ENCODE assay signal across 21 mouse cellular contexts in genomic region chr11:36194348-36194747, GRCm38 (mm10).
DNase-seq lines count a peak whose midpoint lies in the region; ATAC-seq lines count a peak whose summit lies in the region.
"Had no signal": no experiment of that assay in that cellular context is flagged by ENCODE, and none has a peak within 500 bp of the region (broad histone marks: within the 10 kb centered on the region; RNA-seq: fewer than 3 reads in every experiment).

No protein-coding gene starts in this region.

- 52% methylated on average over 2 of the region's 2 CpGs for WGBS in hindbrain, embryonic 14.5 days
- 82% methylated on average over 2 of the region's 2 CpGs for WGBS in hindbrain, embryonic 11.5 days
- 63% methylated on average over 2 of the region's 2 CpGs for WGBS in midbrain, embryonic 11.5 days
- WGBS in midbrain, embryonic 10.5 days: 72% methylated on average over 2 of the region's 2 CpGs
- 40% methylated on average over 2 of the region's 2 CpGs for WGBS in neural tube, embryonic 14.5 days
- WGBS in neural tube, embryonic 15.5 days: 51% methylated on average over 2 of the region's 2 CpGs

- H3K4me3 ChIP-seq in hindbrain, embryonic 14.5 days (replicated peaks; ENCODE audit: low read length): no peak overlapping the region
- no peak overlapping the region for H3K4me3 ChIP-seq in hindbrain, embryonic 11.5 days (ENCODE audit: low read depth, low read length)
- no peak overlapping the region for H3K4me3 ChIP-seq in midbrain, embryonic 11.5 days (ENCODE audit: low read depth, low read length)
- no peak overlapping the region for H3K4me3 ChIP-seq in midbrain, embryonic 10.5 days
- H3K4me3 ChIP-seq in neural tube, embryonic 14.5 days (ENCODE audit: low read depth, low read length): no peak overlapping the region
- H3K4me3 ChIP-seq in neural tube, embryonic 15.5 days (replicated peaks): no peak overlapping the region
- H3K4me3 ChIP-seq: embryonic facial prominence, embryonic 12.5 days; forebrain, embryonic 12.5 days; heart, embryonic 10.5 days had no signal

- H3K36me3 ChIP-seq in hindbrain, embryonic 14.5 days (replicated peaks; ENCODE audit: control insufficient read depth, insufficient read depth): no peaks in the 10 kb centered on the region
- no peaks in the 10 kb centered on the region for H3K36me3 ChIP-seq in hindbrain, embryonic 11.5 days (ENCODE audit: control insufficient read depth, insufficient read depth, low read length)
- H3K36me3 ChIP-seq in midbrain, embryonic 11.5 days (ENCODE audit: control insufficient read depth, insufficient read depth, low read length): no peaks in the 10 kb centered on the region
- no peaks in the 10 kb centered on the region for H3K36me3 ChIP-seq in midbrain, embryonic 10.5 days
- no peaks in the 10 kb centered on the region for H3K36me3 ChIP-seq in neural tube, embryonic 14.5 days (ENCODE audit: control insufficient read depth, insufficient read depth, low read length)
- no peaks in the 10 kb centered on the region for H3K36me3 ChIP-seq in neural tube, embryonic 15.5 days
- H3K36me3 ChIP-seq: embryonic facial prominence, embryonic 12.5 days; forebrain, embryonic 12.5 days; heart, embryonic 10.5 days had no signal

- H3K4me1 ChIP-seq in hindbrain, embryonic 14.5 days (replicated peaks; ENCODE audit: control insufficient read depth, insufficient read depth, low read length): no peaks in the 10 kb centered on the region; the same call in none of the 2 replicates
- no peaks in the 10 kb centered on the region for H3K4me1 ChIP-seq in hindbrain, embryonic 11.5 days (replicated peaks; ENCODE audit: control insufficient read depth, insufficient read depth, low read length)
- no peaks in the 10 kb centered on the region for H3K4me1 ChIP-seq in midbrain, embryonic 11.5 days (ENCODE audit: control insufficient read depth, insufficient read depth, low read length)
- no peaks in the 10 kb centered on the region for H3K4me1 ChIP-seq in midbrain, embryonic 10.5 days
- no peaks in the 10 kb centered on the region for H3K4me1 ChIP-seq in neural tube, embryonic 14.5 days (ENCODE audit: control insufficient read depth, insufficient read depth, low read length)
- peaks cover 4% of the 10 kb centered on the region; the same call in 1 of the 2 replicates for H3K4me1 ChIP-seq in neural tube, embryonic 15.5 days
- H3K4me1 ChIP-seq: embryonic facial prominence, embryonic 12.5 days; forebrain, embryonic 12.5 days; heart, embryonic 10.5 days had no signal

- no peaks in the 10 kb centered on the region for H3K9me3 ChIP-seq in hindbrain, embryonic 14.5 days (ENCODE audit: control insufficient read depth, low read length)
- H3K9me3 ChIP-seq in hindbrain, embryonic 11.5 days (ENCODE audit: control insufficient read depth, low read length): no peaks in the 10 kb centered on the region
- no peaks in the 10 kb centered on the region for H3K9me3 ChIP-seq in midbrain, embryonic 11.5 days (ENCODE audit: control insufficient read depth, low read length)
- H3K9me3 ChIP-seq in midbrain, embryonic 10.5 days (replicated peaks): 0 out of 2 replicates have a peak, but pooled peaks cover 2% of the 10 kb centered on the region
- H3K9me3 ChIP-seq in neural tube, embryonic 14.5 days (ENCODE audit: control insufficient read depth, low read length): no peaks in the 10 kb centered on the region
- H3K9me3 ChIP-seq in neural tube, embryonic 15.5 days (replicated peaks): no peaks in the 10 kb centered on the region
- H3K9me3 ChIP-seq: embryonic facial prominence, embryonic 12.5 days; heart, embryonic 10.5 days had no signal

- H3K4me2 ChIP-seq in hindbrain, embryonic 14.5 days (replicated peaks): no peak overlapping the region
- no peak overlapping the region for H3K4me2 ChIP-seq in hindbrain, embryonic 11.5 days (replicated peaks; ENCODE audit: low read depth, low read length)
- no peak overlapping the region for H3K4me2 ChIP-seq in midbrain, embryonic 11.5 days
- H3K4me2 ChIP-seq in neural tube, embryonic 14.5 days (ENCODE audit: low read depth, low read length): no peak overlapping the region
- H3K4me2 ChIP-seq in neural tube, embryonic 15.5 days: no peak overlapping the region
- H3K4me2 ChIP-seq: embryonic facial prominence, embryonic 12.5 days; forebrain, embryonic 12.5 days had no signal

- H3K9ac ChIP-seq in hindbrain, embryonic 14.5 days: no peak overlapping the region
- no peak overlapping the region for H3K9ac ChIP-seq in hindbrain, embryonic 11.5 days (ENCODE audit: low read depth, low read length)
- no peak overlapping the region for H3K9ac ChIP-seq in midbrain, embryonic 11.5 days (ENCODE audit: low read length)
- no peak overlapping the region for H3K9ac ChIP-seq in neural tube, embryonic 14.5 days (replicated peaks; ENCODE audit: low read depth, low read length)
- no peak overlapping the region for H3K9ac ChIP-seq in neural tube, embryonic 15.5 days (replicated peaks)
- H3K9ac ChIP-seq: embryonic facial prominence, embryonic 12.5 days; forebrain, embryonic 12.5 days; forebrain, postnatal 0 days had no signal

- H3K27me3 ChIP-seq in hindbrain, embryonic 14.5 days (ENCODE audit: control insufficient read depth, insufficient read depth, low read length): no peaks in the 10 kb centered on the region
- H3K27me3 ChIP-seq in hindbrain, embryonic 11.5 days (ENCODE audit: control insufficient read depth, insufficient read depth, low read length): no peaks in the 10 kb centered on the region
- no peaks in the 10 kb centered on the region for H3K27me3 ChIP-seq in midbrain, embryonic 11.5 days (ENCODE audit: control insufficient read depth, insufficient read depth, low read length)
- H3K27me3 ChIP-seq in midbrain, embryonic 10.5 days (ENCODE audit: low read depth, poor library complexity, severe bottlenecking): no peaks in the 10 kb centered on the region
- H3K27me3 ChIP-seq in neural tube, embryonic 14.5 days (ENCODE audit: control insufficient read depth, insufficient read depth, low read length): no peaks in the 10 kb centered on the region
- no peaks in the 10 kb centered on the region for H3K27me3 ChIP-seq in neural tube, embryonic 15.5 days (replicated peaks)
- H3K27me3 ChIP-seq: CH12.LX; embryonic facial prominence, embryonic 12.5 days; forebrain, embryonic 12.5 days had no signal

- ATAC-seq in hindbrain, embryonic 14.5 days (ENCODE audit: low FRiP score): peak; percentile 66; the same call in 1 of the 2 replicates
- no peak for ATAC-seq in hindbrain, embryonic 11.5 days (ENCODE audit: low FRiP score)
- no peak for ATAC-seq in midbrain, embryonic 11.5 days (ENCODE audit: low FRiP score)
- peak; percentile 65; the same call in 1 of the 2 replicates for ATAC-seq in neural tube, embryonic 14.5 days (ENCODE audit: low read depth)
- ATAC-seq in neural tube, embryonic 15.5 days (ENCODE audit: low FRiP score): no peak
- ATAC-seq: forebrain, postnatal 0 days; inflammation-experienced regulatory T-cells, adult 6 months; intestine, postnatal 0 days had no signal

- no peak for DNase-seq in hindbrain, embryonic 14.5 days (ENCODE audit: low spot score)
- no peak for DNase-seq in hindbrain, embryonic 11.5 days (ENCODE audit: low spot score)
- peak; percentile 60 for DNase-seq in midbrain, embryonic 11.5 days (ENCODE audit: low spot score, missing footprints)
- DNase-seq in midbrain, embryonic 10.5 days (ENCODE audit: low spot score): no peak
- DNase-seq in right cerebral cortex, postnatal 36 days (ENCODE audit: low spot score in 2 of 2): no peak
- DNase-seq: adrenal gland, adult 2 months; adrenal gland, postnatal 25 days; cerebellum, adult 11 months; cerebellum, adult 8-10 months; cerebellum, postnatal 14 days; forebrain, postnatal 0 days; heart, adult 18-20 months; heart, postnatal 4 days had no signal

- H3K27ac ChIP-seq in hindbrain, embryonic 14.5 days: no peak overlapping the region
- no peak overlapping the region for H3K27ac ChIP-seq in hindbrain, embryonic 11.5 days (ENCODE audit: low read depth, low read length)
- no peak overlapping the region for H3K27ac ChIP-seq in midbrain, embryonic 11.5 days (ENCODE audit: low read depth, low read length)
- H3K27ac ChIP-seq in midbrain, embryonic 10.5 days (replicated peaks): no peak overlapping the region
- H3K27ac ChIP-seq in neural tube, embryonic 14.5 days (ENCODE audit: low read depth, low read length): no peak overlapping the region
- H3K27ac ChIP-seq in neural tube, embryonic 15.5 days (replicated peaks): no peak overlapping the region
- H3K27ac ChIP-seq: embryonic facial prominence, embryonic 12.5 days; forebrain, embryonic 12.5 days; heart, embryonic 10.5 days had no signal

Comparison
In these comparisons a context has a peak if more than half of its experiments do, and no peak if none do; other contexts are left out.
1. ATAC-seq: peak in hindbrain, embryonic 14.5 days (single experiment) and neural tube, embryonic 14.5 days (single experiment); none in hindbrain, embryonic 11.5 days (single experiment), midbrain, embryonic 11.5 days (single experiment) and neural tube, embryonic 15.5 days (single experiment).